Mouse (Mus musculus): ENCODE results near the gene Wdfy1. TPM values are rescaled to one million over a fixed set of nuclear protein-coding genes. Genes with fewer than 3 reads are reported as not detected.

The Wdfy1 gene
- total RNA-seq (2021) = 10 to 100 TPM; 36.2 to 38.2 TPM

GRCm38 (mm10) chr1:79775927-79776458 lies at the start of gene Wdfy1, which contains the start of gene Mrpl44:
Wdfy1 (minus strand) TSS chr1:79776143.
Mrpl44 (plus strand) TSS chr1:79776018.
- DNase-seq = peak; percentile 98 to 99

- no peak for DNase-seq
These were observed 48.1 kb upstream of the Wdfy1 start for GRCm38 (mm10) chr1:79823951-79824633.

- peak in 1 of 2 experiments; percentile 26 for DNase-seq
These were observed 47.0 kb upstream of the Wdfy1 start for GRCm38 (mm10) chr1:79822806-79823525.

- DNase-seq = no peak
These were observed 43.4 kb upstream of the Wdfy1 start for GRCm38 (mm10) chr1:79819296-79819879.

GRCm38 (mm10) chr1:79815446-79815845 lies 39.5 kb upstream of the Wdfy1 start:
- DNase-seq = no peak

- no peak for DNase-seq
These were observed 33.5 kb upstream of the Wdfy1 start for GRCm38 (mm10) chr1:79809447-79809846.

- DNase-seq = no peak
These were observed 30.9 kb upstream of the Wdfy1 start for GRCm38 (mm10) chr1:79806865-79807264.

- DNase-seq = no peak
These were observed 27.7 kb upstream of the Wdfy1 start for GRCm38 (mm10) chr1:79803614-79804013.

GRCm38 (mm10) chr1:79802858-79803427 lies 27.0 kb upstream of the Wdfy1 start:
- DNase-seq = no peak

- DNase-seq = no peak
These were observed 21.1 kb upstream of the Wdfy1 start for GRCm38 (mm10) chr1:79797084-79797483.

GRCm38 (mm10) chr1:79786267-79786927 lies 10.5 kb upstream of the Wdfy1 start:
- DNase-seq = peak in 1 of 2 experiments; percentile 22

- no peak for DNase-seq
These were observed 6.5 kb upstream of the Wdfy1 start for GRCm38 (mm10) chr1:79782433-79782832.

- no peak for DNase-seq
These were observed 2.1 kb upstream of the Wdfy1 start for GRCm38 (mm10) chr1:79778011-79778410.

- DNase-seq = no peak
These were observed 1.7 kb downstream of the Wdfy1 start for GRCm38 (mm10) chr1:79774164-79774780.

- no peak for DNase-seq
These were observed 7.7 kb downstream of the Wdfy1 start for GRCm38 (mm10) chr1:79768231-79768630.

GRCm38 (mm10) chr1:79764483-79764882 lies 11.5 kb downstream of the Wdfy1 start:
- no peak for DNase-seq

- no peak for DNase-seq
These were observed 11.9 kb downstream of the Wdfy1 start for GRCm38 (mm10) chr1:79764031-79764430.

- DNase-seq = no peak
These were observed 13.4 kb downstream of the Wdfy1 start for GRCm38 (mm10) chr1:79762282-79763250.

- no peak for DNase-seq
These were observed 14.0 kb downstream of the Wdfy1 start for GRCm38 (mm10) chr1:79761917-79762271.

GRCm38 (mm10) chr1:79761106-79761916 lies 14.6 kb downstream of the Wdfy1 start:
- DNase-seq = peak; percentile 82 to 84
